ENCODE assay signal across 18 mouse cellular contexts in genomic region chr2:132069985-132070735, GRCm38 (mm10).
"Had no signal": no experiment of that assay in that cellular context is flagged by ENCODE, and none has a peak within 500 bp of the region (broad histone marks: within the 10 kb centered on the region; RNA-seq: fewer than 3 reads in every experiment).

No protein-coding gene starts in this region.

- H3K9me3 ChIP-seq: lung, embryonic 15.5 days had no signal

- H3K4me2 ChIP-seq: liver, embryonic 11.5 days; lung, embryonic 15.5 days; midbrain, embryonic 11.5 days had no signal

- H3K9ac ChIP-seq: liver, embryonic 14.5 days; lung, embryonic 15.5 days had no signal

- H3K4me3 ChIP-seq: layer of hippocampus, adult 2 months; lung, embryonic 15.5 days had no signal

- H3K27ac ChIP-seq: kidney, postnatal 0 days; layer of hippocampus, adult 2 months; liver, embryonic 14.5 days; lung, embryonic 15.5 days had no signal

- H3K4me1 ChIP-seq: lung, embryonic 15.5 days had no signal

- H3K27me3 ChIP-seq: lung, embryonic 15.5 days had no signal

- DNase-seq: kidney, postnatal 25 days; layer of hippocampus, adult 9-11 months; lung, adult 18-20 months; lung, postnatal 10 days; lung, postnatal 4 days; midbrain, embryonic 14.5 days; right cerebral cortex, adult 18-20 months; right cerebral cortex, postnatal 14 days; right cerebral cortex, postnatal 4 days; spleen, adult 18-20 months; thymus, adult 18-20 months; thymus, postnatal 36 days had no signal
